Mouse (Mus musculus) myocyte (in vitro differentiated cells): ENCODE results near the gene Nell1.

ENCODE experiments used
- CEBPB ChIP-seq: IDR thresholded peaks from 2 replicates; pipeline ENCODE4 v1.6.1; 2011; ENCODE audit warnings: mild to moderate bottlenecking, moderate library complexity; ENCODE audit not compliant: poor library complexity, insufficient read depth, severe bottlenecking
- E2F4 ChIP-seq: IDR thresholded peaks from one replicate; pipeline ENCODE4 v1.6.1; 2011; ENCODE audit warnings: mild to moderate bottlenecking, control low read depth, moderate library complexity; ENCODE audit not compliant: insufficient read depth
- MAX ChIP-seq: IDR thresholded peaks from one replicate; pipeline ENCODE4 v1.6.1; 2011; ENCODE audit warnings: low read depth, mild to moderate bottlenecking, control low read depth
- MYOD1 ChIP-seq, 3 experiments: IDR thresholded peaks; one replicate each; pipeline ENCODE4 v1.6.1; 2011; ENCODE audit warnings: control low read depth in 2 of 3, low read depth in 2 of 3, mild to moderate bottlenecking in 2 of 3, moderate library complexity in 1 of 3; ENCODE audit not compliant: insufficient read length in 2 of 3, control insufficient read depth in 1 of 3
- MYOG ChIP-seq, 3 experiments: IDR thresholded peaks; one replicate each; pipeline ENCODE4 v1.6.1; 2011; ENCODE audit warnings: control low read depth in 2 of 3, low read depth in 2 of 3, mild to moderate bottlenecking in 2 of 3; ENCODE audit not compliant: insufficient read length in 2 of 3, control insufficient read depth in 1 of 3, insufficient read depth in 1 of 3
- POLR2A ChIP-seq: IDR thresholded peaks from one replicate; pipeline ENCODE4 v1.6.1; 2011; ENCODE audit warnings: low read depth, mild to moderate bottlenecking, control low read depth, moderate library complexity; ENCODE audit not compliant: insufficient read length
- POLR2AphosphoS2 ChIP-seq: IDR thresholded peaks from one replicate; pipeline ENCODE4 v1.6.1; 2011; ENCODE audit warnings: low read depth, control low read depth; ENCODE audit not compliant: insufficient read length
- SRF ChIP-seq: IDR thresholded peaks from one replicate; pipeline ENCODE4 v1.6.1; 2011; ENCODE audit warnings: low read depth; ENCODE audit not compliant: control insufficient read depth, insufficient read length
- TCF12 ChIP-seq: IDR thresholded peaks from one replicate; pipeline ENCODE4 v1.6.1; 2011; ENCODE audit warnings: mild to moderate bottlenecking, control low read depth; ENCODE audit not compliant: poor library complexity, insufficient read depth, severe bottlenecking
- USF1 ChIP-seq: IDR thresholded peaks from one replicate; pipeline ENCODE4 v1.6.1; 2011; ENCODE audit warnings: low read depth, mild to moderate bottlenecking, control low read depth, moderate library complexity

DNA sequence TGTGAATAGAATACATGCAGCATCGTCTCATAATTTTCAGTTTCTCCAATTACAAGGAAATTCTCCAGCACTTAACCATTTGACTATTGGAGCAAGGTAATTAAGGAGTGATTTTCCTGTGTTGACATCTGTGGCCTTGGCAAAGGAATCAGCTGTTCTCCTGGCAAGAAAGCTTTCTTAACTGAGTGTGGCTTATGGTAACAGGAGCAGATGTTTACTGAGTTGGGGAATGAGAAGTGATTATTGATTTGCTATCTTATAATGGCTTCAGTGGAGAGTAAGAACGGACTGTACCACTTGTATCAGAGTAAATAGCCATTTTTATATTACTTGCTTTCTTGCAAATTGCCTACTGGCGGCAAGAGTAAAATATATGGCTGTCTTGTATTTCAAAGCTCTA, 913.0 kb downstream of the Nell1 start:
- no peak for TF ChIP-seq MAX
- no peak for TF ChIP-seq POLR2A
- no peak for TF ChIP-seq E2F4
- TF ChIP-seq POLR2AphosphoS2: no peak
- no peak for TF ChIP-seq USF1
- TF ChIP-seq CEBPB: no peak
- TF ChIP-seq TCF12: no peak
- TF ChIP-seq MYOD1 (IDR thresholded peaks at IDR 0.05; ENCODE audit: control insufficient read depth in 1 of 3, insufficient read length in 2 of 3, low read depth in 2 of 3): no peak
- no peak for TF ChIP-seq MYOG (IDR thresholded peaks at IDR 0.05; ENCODE audit: control insufficient read depth in 1 of 3, insufficient read depth in 1 of 3, insufficient read length in 2 of 3, low read depth in 2 of 3)
- TF ChIP-seq SRF: no peak
